Mouse (Mus musculus): Measurements from ENCODE around the gene Hist1h2bq.
"Not testable (repeated sequence)": the region's sequence is repeated elsewhere in the genome, so short reads cannot be mapped to it uniquely, and the experiment has no call there.

GRCm38 (mm10) chr13:21811074-21811473 lies 1.1 kb upstream of the Hist1h2bq start:
- not testable (repeated sequence) for TF ChIP-seq POLR2A (IDR thresholded peaks at IDR 0.05; ENCODE audit: low read depth, low read length); CTCF (IDR thresholded peaks at IDR 0.05; ENCODE audit: borderline replicate concordance, insufficient read depth, low read length)

All from embryonic fibroblast, embryonic 13.5 days (primary cell).